Mouse (Mus musculus): Measurements from ENCODE around the gene Slc50a1. TPM values are rescaled to one million over a fixed set of nuclear protein-coding genes. Genes with fewer than 3 reads are reported as not detected.
A peak's percentile ranks its signal among the peaks of the same experiment; 100 is the strongest.

Gene Slc50a1
- polyA plus RNA-seq, 1 experiment from 2014 or later, result 59.9 TPM

DNA sequence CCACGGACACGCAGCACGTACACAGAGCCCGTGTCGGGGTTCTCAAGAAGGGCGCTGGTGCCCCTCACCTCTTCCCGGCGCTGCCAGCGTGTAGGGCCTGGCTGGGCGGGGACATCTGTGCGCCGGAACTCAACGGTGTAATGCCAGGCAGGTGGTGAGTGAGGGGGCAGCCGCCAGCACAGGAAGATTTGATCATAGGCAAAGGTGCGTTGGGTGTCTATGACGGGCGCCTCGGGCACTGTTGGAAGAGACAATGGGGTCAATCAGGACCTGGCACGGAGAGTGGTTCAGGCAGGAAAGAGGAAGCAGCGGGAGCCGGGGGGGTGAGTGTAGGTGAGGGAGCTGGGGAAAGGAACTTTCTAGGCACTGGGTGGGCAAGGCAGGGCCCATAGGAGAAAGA, 32.7 kb downstream of the Slc50a1 start:
- Histone ChIP-seq H3K27me3 (no peaks in the 10 kb centered on the region), H3K36me3 (peaks cover 14% of the 10 kb centered on the region), H3K9ac (no peak overlapping the region), H3K4me2 (no peak overlapping the region), H3K4me1 (peaks cover 26% of the 10 kb centered on the region), H3K4me3 (replicated peaks) (no peak overlapping the region), H3K27ac (no peak overlapping the region), H3K9me3 (replicated peaks) (no peaks in the 10 kb centered on the region)
- WGBS, result 92% methylated on average over 21 of the region's 21 CpGs
- ATAC-seq (replicated peaks; ENCODE audit: low FRiP score), result no peak

DNA sequence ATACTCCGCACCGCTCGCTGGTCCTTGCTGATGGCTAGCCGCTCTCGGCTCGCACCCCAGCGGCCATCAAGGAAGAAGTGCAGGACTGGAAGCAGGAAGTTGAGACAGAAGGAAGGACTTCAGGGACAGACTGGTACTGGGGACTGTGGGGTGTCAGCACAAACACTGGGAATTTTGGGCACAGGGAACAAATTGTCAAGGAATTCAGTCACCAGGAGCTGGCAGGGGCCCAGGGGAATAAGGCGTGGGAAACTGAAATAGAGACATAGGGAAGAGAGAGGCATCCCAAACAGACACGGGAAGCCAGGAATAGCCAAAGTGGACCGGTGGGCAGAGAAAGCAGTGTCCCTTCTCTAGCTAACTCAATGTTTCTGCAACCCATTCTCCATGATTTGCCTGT, 33.9 kb downstream of the Slc50a1 start:
- H3K9me3 ChIP-seq (replicated peaks), result no peaks in the 10 kb centered on the region
- no peak overlapping the region for H3K9ac ChIP-seq
- H3K27ac ChIP-seq, result no peak overlapping the region
- 90% methylated on average over 10 of the region's 10 CpGs for WGBS
- peaks cover 31% of the 10 kb centered on the region for H3K4me1 ChIP-seq
- H3K4me3 ChIP-seq (replicated peaks), result no peak overlapping the region
- no peak for ATAC-seq (replicated peaks; ENCODE audit: low FRiP score)
- H3K27me3 ChIP-seq, result no peaks in the 10 kb centered on the region
- H3K4me2 ChIP-seq, result no peak overlapping the region
- H3K36me3 ChIP-seq, result peaks cover 11% of the 10 kb centered on the region; the same call in 1 of the 2 replicates

DNA sequence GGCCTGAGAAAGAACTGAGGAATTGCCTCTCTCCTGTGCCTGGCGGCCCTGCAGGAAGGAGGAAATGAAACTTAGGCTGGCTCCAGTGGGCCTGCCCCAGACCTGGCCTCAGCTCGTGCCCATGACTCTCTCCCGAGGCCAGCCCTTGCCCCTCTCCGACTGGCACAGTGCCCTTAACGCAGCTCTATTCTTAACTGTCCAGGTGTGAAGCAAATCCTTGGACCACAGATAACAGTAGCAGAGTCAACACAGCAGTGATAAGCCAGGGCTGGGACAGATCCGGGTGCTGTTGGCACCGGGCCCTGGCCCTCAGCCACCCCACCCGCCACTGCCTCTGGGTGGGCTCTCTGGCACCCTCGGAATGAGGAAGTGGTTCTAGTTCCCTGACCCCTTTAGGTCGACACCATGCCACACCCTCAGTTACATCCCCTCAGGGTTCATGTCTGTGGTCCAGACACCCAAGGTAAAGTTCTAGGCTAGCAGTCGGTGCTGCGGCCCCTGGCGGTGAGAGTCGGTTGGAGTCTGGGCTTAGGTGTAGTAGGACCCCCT, 36.7 kb downstream of the Slc50a1 start:
- Histone ChIP-seq H3K36me3 (peaks cover 11% of the 10 kb centered on the region; the same call in 1 of the 2 replicates), H3K4me3 (replicated peaks) (no peak overlapping the region), H3K27me3 (0 out of 2 replicates have a peak, but pooled peaks cover 2% of the 10 kb centered on the region), H3K4me1 (peaks cover 40% of the 10 kb centered on the region), H3K27ac (peak overlapping the region; percentile 59; the same call in 1 of the 2 replicates), H3K4me2 (no peak overlapping the region), H3K9ac (peak overlapping the region; percentile 12; the same call in 1 of the 2 replicates), H3K9me3 (replicated peaks) (no peaks in the 10 kb centered on the region)
- WGBS, result 70% methylated on average over 14 of the region's 14 CpGs
- ATAC-seq (replicated peaks; ENCODE audit: low FRiP score), result peak; percentile 16; the same call in 1 of the 2 replicates

DNA sequence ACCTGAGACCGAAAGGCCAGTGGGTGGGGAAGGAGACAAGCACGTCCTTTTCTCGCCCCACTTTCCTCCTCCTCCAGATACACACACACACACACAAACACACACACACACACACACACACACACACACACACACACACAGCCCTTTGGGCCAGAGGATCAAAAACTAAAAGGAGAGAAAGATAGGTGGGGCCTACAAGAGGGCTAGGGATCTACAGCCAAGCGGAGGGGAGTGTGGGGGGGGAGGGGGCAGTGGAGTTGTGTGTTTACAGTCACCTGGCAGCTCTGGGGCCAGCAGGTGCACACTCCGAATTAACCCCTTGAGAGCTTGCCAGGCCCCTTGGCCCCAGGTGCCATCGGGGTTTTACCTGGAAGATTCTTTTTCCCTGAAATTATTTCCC, 37.8 kb downstream of the Slc50a1 start:
- H3K9me3 ChIP-seq (replicated peaks), result no peaks in the 10 kb centered on the region
- H3K27me3 ChIP-seq, result 0 out of 2 replicates have a peak, but pooled peaks cover 2% of the 10 kb centered on the region
- H3K4me1 ChIP-seq, result peaks cover 40% of the 10 kb centered on the region
- WGBS, result 41% methylated on average over 6 of the region's 6 CpGs
- ATAC-seq (replicated peaks; ENCODE audit: low FRiP score), result no peak
- H3K36me3 ChIP-seq, result peaks cover 11% of the 10 kb centered on the region; the same call in 1 of the 2 replicates
- H3K27ac ChIP-seq, result peak overlapping the region; percentile 59; the same call in 1 of the 2 replicates
- H3K4me2 ChIP-seq, result peak overlapping the region; percentile 25
- no peak overlapping the region for H3K4me3 ChIP-seq (replicated peaks)
- no peak overlapping the region for H3K9ac ChIP-seq

- H3K9me3 ChIP-seq (replicated peaks), result no peaks in the 10 kb centered on the region
- 0 out of 2 replicates have a peak overlapping the region, but pooled peaks have one; percentile 59 for H3K27ac ChIP-seq
- no peak for ATAC-seq (replicated peaks; ENCODE audit: low FRiP score)
- 0 out of 2 replicates have a peak, but pooled peaks cover 2% of the 10 kb centered on the region for H3K27me3 ChIP-seq
- H3K4me1 ChIP-seq, result peaks cover 47% of the 10 kb centered on the region
- 0 out of 2 replicates have a peak, but pooled peaks cover 7% of the 10 kb centered on the region for H3K36me3 ChIP-seq
- H3K4me3 ChIP-seq (replicated peaks), result no peak overlapping the region
- 76% methylated on average over 16 of the region's 16 CpGs for WGBS
- H3K9ac ChIP-seq, result no peak overlapping the region
- peak overlapping the region; percentile 25; the same call in 1 of the 2 replicates for H3K4me2 ChIP-seq
These were observed 38.5 kb downstream of the Slc50a1 start for GRCm38 (mm10) chr3:89231772-89232275.

- Histone ChIP-seq H3K27ac (no peak overlapping the region), H3K36me3 (0 out of 2 replicates have a peak, but pooled peaks cover 7% of the 10 kb centered on the region), H3K27me3 (peaks cover 4% of the 10 kb centered on the region; the same call in 1 of the 2 replicates), H3K4me3 (replicated peaks) (no peak overlapping the region), H3K9me3 (replicated peaks) (no peaks in the 10 kb centered on the region), H3K4me1 (peaks cover 52% of the 10 kb centered on the region), H3K9ac (no peak overlapping the region), H3K4me2 (0 out of 2 replicates have a peak overlapping the region, but pooled peaks have one; percentile 25)
- WGBS, result 64% methylated on average over 7 of the region's 7 CpGs
- no peak for ATAC-seq (replicated peaks; ENCODE audit: low FRiP score)
These were observed 39.0 kb downstream of the Slc50a1 start for GRCm38 (mm10) chr3:89231345-89231744.

- Histone ChIP-seq H3K36me3 (0 out of 2 replicates have a peak, but pooled peaks cover 3% of the 10 kb centered on the region), H3K4me3 (replicated peaks) (no peak overlapping the region), H3K4me1 (peaks cover 60% of the 10 kb centered on the region), H3K9me3 (replicated peaks) (no peaks in the 10 kb centered on the region), H3K27me3 (peaks cover 12% of the 10 kb centered on the region), H3K4me2 (no peak overlapping the region), H3K27ac (no peak overlapping the region), H3K9ac (no peak overlapping the region)
- WGBS, result 89% methylated on average over 2 of the region's 2 CpGs
- no peak for ATAC-seq (replicated peaks; ENCODE audit: low FRiP score)
These were observed 39.8 kb downstream of the Slc50a1 start for GRCm38 (mm10) chr3:89230561-89230960.

DNA sequence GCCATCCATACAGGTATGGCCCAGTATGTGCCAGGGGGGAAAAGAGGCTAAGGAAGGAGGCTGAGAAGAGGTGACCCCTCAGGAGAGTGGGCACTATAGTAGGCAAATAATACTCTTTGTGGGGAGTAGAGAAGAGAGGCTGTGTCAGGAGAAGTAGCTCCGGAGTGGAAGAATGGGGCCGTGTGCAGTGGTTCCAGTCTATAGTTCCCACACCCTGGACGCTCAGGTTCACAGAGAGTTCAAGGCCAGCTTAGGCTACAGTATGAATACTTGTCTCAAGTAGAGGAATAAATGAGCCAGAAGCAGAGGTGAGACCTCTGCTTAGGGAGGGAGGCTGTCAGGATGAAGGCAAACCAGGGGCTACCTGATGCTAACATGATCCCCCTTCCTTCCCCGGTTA, 41.1 kb downstream of the Slc50a1 start:
- Histone ChIP-seq H3K4me1 (peaks cover 64% of the 10 kb centered on the region), H3K27ac (peak overlapping the region; percentile 77)

GRCm38 (mm10) chr3:89228836-89229235, 41.5 kb downstream of the Slc50a1 start, which contains the start of gene Muc1:
Gene Muc1 (plus strand): TSS chr3:89229057.
- WGBS, result 26% methylated on average over 10 of the region's 10 CpGs
- ATAC-seq (replicated peaks; ENCODE audit: low FRiP score), result 0 out of 2 replicates have a peak, but pooled peaks have one; percentile 10
- Histone ChIP-seq H3K9ac (0 out of 2 replicates have a peak within 1 kb of the TSS, but pooled peaks have one; percentile 36), H3K9me3 (replicated peaks) (no peaks in the 10 kb centered on the region), H3K4me3 (replicated peaks) (peak within 1 kb of the TSS; percentile 45), H3K4me1 (peaks cover 64% of the 10 kb centered on the region), H3K27me3 (peaks cover 13% of the 10 kb centered on the region), H3K27ac (peak within 1 kb of the TSS; percentile 77), H3K4me2 (peak within 1 kb of the TSS; percentile 80), H3K36me3 (peaks cover 5% of the 10 kb centered on the region; the same call in 1 of the 2 replicates)

More for the DNA sequence above, 41.1 kb downstream of the Slc50a1 start:
- no peak for ATAC-seq (replicated peaks; ENCODE audit: low FRiP score)
- no peaks in the 10 kb centered on the region for H3K9me3 ChIP-seq (replicated peaks)
- H3K9ac ChIP-seq, result no peak overlapping the region
- WGBS, result 54% methylated on average over 4 of the region's 4 CpGs
- H3K4me3 ChIP-seq (replicated peaks), result peak overlapping the region; percentile 45
- peaks cover under 1% of the 10 kb centered on the region; the same call in 1 of the 2 replicates for H3K36me3 ChIP-seq
- peak overlapping the region; percentile 80 for H3K4me2 ChIP-seq
- H3K27me3 ChIP-seq, result peaks cover 13% of the 10 kb centered on the region

- under 1% methylated on average over 20 of the region's 20 CpGs for WGBS
- H3K4me2 ChIP-seq, result peak overlapping the region; percentile 80
- peaks cover 9% of the 10 kb centered on the region; the same call in 1 of the 2 replicates for H3K36me3 ChIP-seq
- H3K4me3 ChIP-seq (replicated peaks), result peak overlapping the region; percentile 45
- peak; percentile 53 for ATAC-seq (replicated peaks; ENCODE audit: low FRiP score)
- H3K4me1 ChIP-seq, result peaks cover 57% of the 10 kb centered on the region
- peak overlapping the region; percentile 77 for H3K27ac ChIP-seq
- no peaks in the 10 kb centered on the region for H3K9me3 ChIP-seq (replicated peaks)
- 0 out of 2 replicates have a peak overlapping the region, but pooled peaks have one; percentile 36 for H3K9ac ChIP-seq
- peaks cover 13% of the 10 kb centered on the region for H3K27me3 ChIP-seq
These were observed 42.2 kb downstream of the Slc50a1 start for GRCm38 (mm10) chr3:89228180-89228549.

- Histone ChIP-seq H3K4me2 (peak overlapping the region; percentile 80), H3K4me1 (peaks cover 52% of the 10 kb centered on the region), H3K27me3 (peaks cover 13% of the 10 kb centered on the region), H3K4me3 (replicated peaks) (peak overlapping the region; percentile 45), H3K36me3 (peaks cover 9% of the 10 kb centered on the region; the same call in 1 of the 2 replicates), H3K27ac (peak overlapping the region; percentile 77; the same call in 1 of the 2 replicates), H3K9me3 (replicated peaks) (no peaks in the 10 kb centered on the region), H3K9ac (peak overlapping the region; percentile 39; the same call in 1 of the 2 replicates)
- WGBS, result 3% methylated on average over 41 of the region's 41 CpGs
- ATAC-seq (replicated peaks; ENCODE audit: low FRiP score), result peak; percentile 80
These were observed 42.8 kb downstream of the Slc50a1 start for GRCm38 (mm10) chr3:89227307-89228179.

All from kidney, embryonic 15.5 days (tissue).